19 mouse cellular contexts compared by ENCODE assay signal in genomic region chr7:19328425-19328824, GRCm38 (mm10). TPM values are rescaled to one million over a fixed set of nuclear protein-coding genes. Genes with fewer than 3 reads are reported as not detected.
DNase-seq lines count a peak whose midpoint lies in the region; ATAC-seq and TF ChIP-seq lines count a peak whose summit lies in the region.
"Had no signal": no experiment of that assay in that cellular context is flagged by ENCODE, and none has a peak within 500 bp of the region (broad histone marks: within the 10 kb centered on the region; RNA-seq: fewer than 3 reads in every experiment).

No protein-coding gene starts in this region.

- TF ChIP-seq CTCF in heart, adult 2 months (IDR thresholded peaks at IDR 0.05): peak; percentile 58
- TF ChIP-seq CTCF in liver, embryonic 14.5 days (IDR thresholded peaks at IDR 0.05; ENCODE audit: low read depth): peak; percentile 55

- no peak overlapping the region for H3K4me2 ChIP-seq in liver, embryonic 14.5 days (ENCODE audit: low read depth)
- H3K4me2 ChIP-seq in liver, embryonic 11.5 days: no peak overlapping the region

- no peak for TF ChIP-seq POLR2A in heart, adult 2 months (IDR thresholded peaks at IDR 0.05; ENCODE audit: insufficient read depth, low read depth, low read length)

- no peak overlapping the region for H3K9ac ChIP-seq in heart, adult 2 months (ENCODE audit: low read depth, low read length)
- H3K9ac ChIP-seq in liver, embryonic 14.5 days (replicated peaks): no peak overlapping the region
- H3K9ac ChIP-seq in liver, embryonic 11.5 days (ENCODE audit: low read depth, low read length): no peak overlapping the region
- H3K9ac ChIP-seq: liver, embryonic 15.5 days had no signal

- H3K27ac ChIP-seq in heart, adult 2 months: no peak overlapping the region
- H3K27ac ChIP-seq in liver, embryonic 14.5 days: no peak overlapping the region
- no peak overlapping the region for H3K27ac ChIP-seq in liver, embryonic 11.5 days (ENCODE audit: low read depth, low read length)
- H3K27ac ChIP-seq: hindbrain, embryonic 13.5 days; liver, embryonic 15.5 days; neural tube, embryonic 15.5 days had no signal

- DNase-seq in heart, adult 2 months: no peak
- no peak for DNase-seq in heart, adult 18-20 months
- DNase-seq in liver, embryonic 14.5 days (ENCODE audit: low read depth in 3 of 3, low spot score in 3 of 3): no peak
- DNase-seq in liver, embryonic 11.5 days (ENCODE audit: low spot score): no peak
- DNase-seq in ES-CJ7 (ENCODE audit: low read depth, low spot score): peak; percentile 63
- peak; percentile 41 for DNase-seq in retina, embryonic 14.5 days (ENCODE audit: low spot score)
- no peak for DNase-seq in left cerebral cortex, postnatal 14 days (ENCODE audit: low spot score in 2 of 2)
- DNase-seq: cerebellum, adult 11 months; gastrocnemius, postnatal 14 days; kidney, adult 9 months; right cerebral cortex, adult 18-20 months; thymus, adult 18-20 months had no signal

- H3K79me2 ChIP-seq in heart, adult 2 months (replicated peaks; ENCODE audit: control insufficient read depth, insufficient read depth, low read length): no peaks in the 10 kb centered on the region

- H3K36me3 ChIP-seq in heart, adult 2 months (ENCODE audit: control insufficient read depth, insufficient read depth, low read length): no peaks in the 10 kb centered on the region
- H3K36me3 ChIP-seq in liver, embryonic 14.5 days (replicated peaks; ENCODE audit: control insufficient read depth, insufficient read depth, low read depth): no peaks in the 10 kb centered on the region
- no peaks in the 10 kb centered on the region for H3K36me3 ChIP-seq in liver, embryonic 11.5 days (ENCODE audit: control insufficient read depth, insufficient read depth, low read length)
- H3K36me3 ChIP-seq: heart, embryonic 13.5 days; hindbrain, embryonic 13.5 days; liver, embryonic 15.5 days; neural tube, embryonic 15.5 days had no signal

- no peak overlapping the region for H3K4me3 ChIP-seq in heart, adult 2 months
- H3K4me3 ChIP-seq in liver, embryonic 14.5 days (ENCODE audit: insufficient read depth in 1 of 2, low read depth in 2 of 2, low read length in 2 of 2): no peak overlapping the region
- H3K4me3 ChIP-seq in liver, embryonic 11.5 days (ENCODE audit: low read depth, low read length): no peak overlapping the region
- H3K4me3 ChIP-seq: heart, embryonic 13.5 days; hindbrain, embryonic 13.5 days; liver, embryonic 15.5 days; neural tube, embryonic 15.5 days had no signal

- H3K27me3 ChIP-seq in heart, adult 2 months (ENCODE audit: control insufficient read depth, insufficient read depth, low read length): no peaks in the 10 kb centered on the region
- peaks cover 4% of the 10 kb centered on the region for H3K27me3 ChIP-seq in liver, embryonic 14.5 days (ENCODE audit: control insufficient read depth, insufficient read depth, low read length)
- peaks cover 6% of the 10 kb centered on the region for H3K27me3 ChIP-seq in liver, embryonic 11.5 days (replicated peaks; ENCODE audit: control insufficient read depth, insufficient read depth, low read length)
- H3K27me3 ChIP-seq: heart, embryonic 13.5 days had no signal

- ATAC-seq in liver, embryonic 14.5 days (ENCODE audit: insufficient read depth): no peak
- ATAC-seq in liver, embryonic 11.5 days (replicated peaks; ENCODE audit: low FRiP score): no peak
- ATAC-seq in erythroblast, adult 5-6 weeks (replicated peaks; ENCODE audit: low FRiP score, poor library complexity, severe bottlenecking): no peak
- ATAC-seq: forebrain, embryonic 16.5 days had no signal

- intact Hi-C loops in heart, adult 2 months (cut with DNase I): no loop called here
- intact Hi-C loops in left cerebral cortex, postnatal 14 days (cut with DNase I): no loop called here

- TF ChIP-seq EP300 in heart, adult 2 months (IDR thresholded peaks at IDR 0.05; ENCODE audit: insufficient read depth, low read depth, low read length): no peak
- no peak for TF ChIP-seq EP300 in liver, embryonic 14.5 days (IDR thresholded peaks at IDR 0.05; ENCODE audit: low read depth)

- H3K9me3 ChIP-seq in liver, embryonic 14.5 days (ENCODE audit: control insufficient read depth, low read length): no peaks in the 10 kb centered on the region
- no peaks in the 10 kb centered on the region for H3K9me3 ChIP-seq in liver, embryonic 11.5 days (ENCODE audit: control insufficient read depth, low read length)
- H3K9me3 ChIP-seq: heart, embryonic 13.5 days; hindbrain, embryonic 13.5 days; liver, embryonic 15.5 days; neural tube, embryonic 15.5 days had no signal

- peaks cover 8% of the 10 kb centered on the region for H3K4me1 ChIP-seq in heart, adult 2 months (ENCODE audit: control insufficient read depth, insufficient read depth, low read length)
- peaks cover 16 to 17% of the 10 kb centered on the region in 2 experiments for H3K4me1 ChIP-seq in liver, embryonic 14.5 days (replicated peaks; ENCODE audit: control insufficient read depth in 2 of 2, insufficient read depth in 2 of 2, low read length in 1 of 2)
- H3K4me1 ChIP-seq in liver, embryonic 11.5 days (replicated peaks; ENCODE audit: control insufficient read depth, insufficient read depth, low read length): peaks cover 30% of the 10 kb centered on the region

RNA-seq across cellular contexts. Expression of gene Ercc1, which starts 16.2 kb away (rescaled TPM):
- total RNA-seq in heart, adult 2 months (2021): 10 to 100 TPM; 46.8 to 48.6 TPM
- polyA plus RNA-seq in heart, adult 2 months (2012; rRNA removed): 47.1 and 49.1 TPM in 2 replicates
- total RNA-seq in heart, adult 18-20 months (2021): 10 to 100 TPM; 43.5 to 50.3 TPM
- polyA plus RNA-seq in liver, embryonic 14.5 days (2012; rRNA removed): 8.5 and 9.8 TPM in 2 replicates
- polyA plus RNA-seq in liver, embryonic 14.5 days (2014; fragmentation: Nextera tagmentation; extraction: Ambion mirVana): 15.7 and 19.2 TPM in 2 replicates
- polyA plus RNA-seq in liver, embryonic 11.5 days (2014; fragmentation: Nextera tagmentation; extraction: Ambion mirVana): 46.4 and 46.8 TPM in 2 replicates
- 10 to 100 TPM; 42.7 to 44.0 TPM for total RNA-seq in left cerebral cortex, postnatal 14 days (2021)
- 8.6 and 8.8 TPM in 2 replicates for total RNA-seq in erythroblast, adult 5-6 weeks (2015; ENCODE audit: low replicate concordance)
- total RNA-seq in erythroblast, adult 5-6 weeks (2017; ENCODE audit: low replicate concordance): 4.6 and 5.2 TPM in 2 replicates

RNA-seq across cellular contexts. Expression of gene Fosb, which starts 18.6 kb away (rescaled TPM):
- 1 to 10 TPM in 1 of 2 experiments, under 1 TPM in 1; 0.89 to 1.1 TPM for total RNA-seq in heart, adult 2 months (2021)
- 0.94 and 1.1 TPM in 2 replicates for polyA plus RNA-seq in heart, adult 2 months (2012; rRNA removed)
- 1 to 10 TPM in 1 of 2 experiments, under 1 TPM in 1; 0.62 to 1.0 TPM for total RNA-seq in heart, adult 18-20 months (2021)
- 0.03 and 0.04 TPM in 2 replicates for polyA plus RNA-seq in liver, embryonic 14.5 days (2012; rRNA removed)
- not detected in 2 replicates for polyA plus RNA-seq in liver, embryonic 14.5 days (2014; fragmentation: Nextera tagmentation; extraction: Ambion mirVana)
- 0.07 TPM in 1 of 2 replicates, not detected in the other for polyA plus RNA-seq in liver, embryonic 11.5 days (2014; fragmentation: Nextera tagmentation; extraction: Ambion mirVana)
- total RNA-seq in left cerebral cortex, postnatal 14 days (2021): 10 to 100 TPM in 1 of 2 experiments, 1 to 10 TPM in 1; 7.6 to 10.7 TPM
- 2.9 and 3.1 TPM in 2 replicates for total RNA-seq in erythroblast, adult 5-6 weeks (2015; ENCODE audit: low replicate concordance)
- 2.2 and 3.8 TPM in 2 replicates for total RNA-seq in erythroblast, adult 5-6 weeks (2017; ENCODE audit: low replicate concordance)

RNA-seq across cellular contexts. Expression of gene Cd3eap, which starts 30.9 kb away (rescaled TPM):
- 1 to 10 TPM; 9.3 to 9.7 TPM for total RNA-seq in heart, adult 2 months (2021)
- polyA plus RNA-seq in heart, adult 2 months (2012; rRNA removed): 4.4 and 4.7 TPM in 2 replicates
- 1 to 10 TPM; 9.6 to 10.0 TPM for total RNA-seq in heart, adult 18-20 months (2021)
- 4.5 and 6.7 TPM in 2 replicates for polyA plus RNA-seq in liver, embryonic 14.5 days (2012; rRNA removed)
- 7.2 and 7.8 TPM in 2 replicates for polyA plus RNA-seq in liver, embryonic 14.5 days (2014; fragmentation: Nextera tagmentation; extraction: Ambion mirVana)
- 28.7 and 30.2 TPM in 2 replicates for polyA plus RNA-seq in liver, embryonic 11.5 days (2014; fragmentation: Nextera tagmentation; extraction: Ambion mirVana)
- total RNA-seq in left cerebral cortex, postnatal 14 days (2021): 10 to 100 TPM; 20.6 to 20.9 TPM
- total RNA-seq in erythroblast, adult 5-6 weeks (2015; ENCODE audit: low replicate concordance): 1.2 and 1.9 TPM in 2 replicates
- total RNA-seq in erythroblast, adult 5-6 weeks (2017; ENCODE audit: low replicate concordance): 2.6 and 5.7 TPM in 2 replicates

RNA-seq across cellular contexts. Expression of gene Ppp1r13l, which starts 31.1 kb away (rescaled TPM):
- 10 to 100 TPM; 43.9 to 45.1 TPM for total RNA-seq in heart, adult 2 months (2021)
- polyA plus RNA-seq in heart, adult 2 months (2012; rRNA removed): 23.5 and 30.1 TPM in 2 replicates
- total RNA-seq in heart, adult 18-20 months (2021): 10 to 100 TPM; 38.2 to 42.9 TPM
- polyA plus RNA-seq in liver, embryonic 14.5 days (2012; rRNA removed): 2.3 TPM in 2 replicates
- polyA plus RNA-seq in liver, embryonic 14.5 days (2014; fragmentation: Nextera tagmentation; extraction: Ambion mirVana): 0.65 and 1.0 TPM in 2 replicates
- 3.9 and 4.2 TPM in 2 replicates for polyA plus RNA-seq in liver, embryonic 11.5 days (2014; fragmentation: Nextera tagmentation; extraction: Ambion mirVana)
- 1 to 10 TPM; 6.0 to 6.7 TPM for total RNA-seq in left cerebral cortex, postnatal 14 days (2021)
- 0.19 and 3.3 TPM in 2 replicates for total RNA-seq in erythroblast, adult 5-6 weeks (2015; ENCODE audit: low replicate concordance)
- total RNA-seq in erythroblast, adult 5-6 weeks (2017; ENCODE audit: low replicate concordance): not detected in 2 replicates
- total RNA-seq: monocyte, adult 5-6 weeks had no signal

RNA-seq across cellular contexts. Expression of gene Rtn2, which starts 46.0 kb away (rescaled TPM):
- total RNA-seq in heart, adult 2 months (2021): 100 to 1,000 TPM; 114 to 136 TPM
- polyA plus RNA-seq in heart, adult 2 months (2012; rRNA removed): 273 and 340 TPM in 2 replicates
- 100 to 1,000 TPM; 124 to 132 TPM for total RNA-seq in heart, adult 18-20 months (2021)
- 2.9 and 4.1 TPM in 2 replicates for polyA plus RNA-seq in liver, embryonic 14.5 days (2012; rRNA removed)
- polyA plus RNA-seq in liver, embryonic 14.5 days (2014; fragmentation: Nextera tagmentation; extraction: Ambion mirVana): 2.6 and 3.0 TPM in 2 replicates
- 8.2 and 11.1 TPM in 2 replicates for polyA plus RNA-seq in liver, embryonic 11.5 days (2014; fragmentation: Nextera tagmentation; extraction: Ambion mirVana)
- total RNA-seq in left cerebral cortex, postnatal 14 days (2021): 100 to 1,000 TPM; 115 to 123 TPM
- total RNA-seq in erythroblast, adult 5-6 weeks (2015; ENCODE audit: low replicate concordance): not detected in 2 replicates
- total RNA-seq in erythroblast, adult 5-6 weeks (2017; ENCODE audit: low replicate concordance): not detected in 2 replicates
- total RNA-seq: monocyte, adult 5-6 weeks had no signal

Comparison
In these comparisons a context has a peak if more than half of its experiments do, and no peak if none do; other contexts are left out.
1. DNase-seq: peak in ES-CJ7 (single experiment) and retina, embryonic 14.5 days (single experiment); none in heart, adult 2 months (0 of 2), heart, adult 18-20 months (0 of 2), liver, embryonic 14.5 days (0 of 3), liver, embryonic 11.5 days (single experiment) and left cerebral cortex, postnatal 14 days (0 of 2).
2. RNA of gene Ercc1, which starts 16.2 kb away (total RNA-seq): 43.5 to 50.3 TPM in heart, adult 18-20 months, 46.8 to 48.6 TPM in heart, adult 2 months and 42.7 to 44.0 TPM in left cerebral cortex, postnatal 14 days; 4.6 to 8.8 TPM in erythroblast, adult 5-6 weeks; every median in the first group is over 4 times any median in the second.